Mouse (Mus musculus) embryonic stem cell, embryonic (primary cell): ENCODE results near the gene Ythdf1.

Source experiments
- CTCF ChIA-PET, 4 experiments: fragments of 300-600 bp in 2 of 4; fragments of 350-600 bp in 2 of 4; sonication (Branson Sonifier 250); formaldehyde crosslinking; loops; one replicate each; lab custom pipeline; 2022; ENCODE audit warnings: inconsistent platforms in 2 of 4; lab: Charles Lee
- POLR2A ChIA-PET, 4 experiments: fragments of 300-600 bp in 2 of 4; fragments of 350-600 bp in 2 of 4; sonication (Branson Sonifier 250); formaldehyde crosslinking; loops; one replicate each; lab custom pipeline; 2022; ENCODE audit warnings: antibody characterized with exemption in 4 of 4, inconsistent platforms in 1 of 4; lab: Charles Lee

The Ythdf1 gene

GRCm38 (mm10) chr2:180895321-180895720 is 25.4 kb downstream of the Ythdf1 start:
- CTCF ChIA-PET = interaction anchor here in 2 of 4 experiments (1.1 to 1.6 kb wide), 4 partner anchors 10 to 69 kb away, joined by 3 to 6 read pairs (median 4); partner anchors contain the start of gene Nkain4 (in 1 of the 2)

DNA sequence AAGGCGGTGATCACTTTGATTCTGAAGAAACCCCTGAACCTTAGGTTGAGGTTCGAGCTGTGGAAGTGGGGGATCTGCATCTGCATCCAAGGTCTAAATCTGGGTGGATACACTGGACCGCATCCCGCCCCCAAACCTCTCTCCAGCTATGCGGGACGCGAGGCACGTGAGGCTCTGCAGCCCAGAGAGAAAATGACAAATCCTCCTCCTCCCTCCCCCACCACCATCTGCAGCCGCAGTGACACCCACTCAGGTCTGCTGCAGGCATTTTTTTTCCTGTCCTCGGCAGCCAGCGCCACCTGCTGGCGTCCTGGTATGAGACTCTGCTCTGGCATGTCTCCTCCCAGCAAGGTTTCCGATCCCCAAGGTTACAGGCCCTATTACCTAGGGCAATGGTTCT is 26.0 kb downstream of the Ythdf1 start:
- POLR2A ChIA-PET = interaction anchor here in 3 of 4 experiments (1.1 to 3.8 kb wide), 5 partner anchors 10 to 142 kb away, joined by 3 to 18 read pairs (median 5); partner anchors contain the start of gene Ythdf1 (in 1 of the 3)
- CTCF ChIA-PET = interaction anchor here (0.6 to 1.8 kb wide), 14 partner anchors 8 to 940 kb away, joined by 3 to 7 read pairs (median 4); partner anchors contain the start of genes Birc7 (in 1 of the 4) and Nkain4 (in 1 of the 4)

More at GRCm38 (mm10) chr2:180895321-180895720, 25.4 kb downstream of the Ythdf1 start:
- POLR2A ChIA-PET = interaction anchor here in 3 of 4 experiments (0.5 to 4.0 kb wide), 5 partner anchors 10 to 193 kb away, joined by 3 to 25 read pairs (median 16); partner anchors contain the start of gene Ythdf1 (in 1 of the 3)

GRCm38 (mm10) chr2:180894029-180894623 is 26.6 kb downstream of the Ythdf1 start:
- POLR2A ChIA-PET = interaction anchor here in 3 of 4 experiments (0.9 to 3.8 kb wide), 10 partner anchors 10 to 183 kb away, joined by 3 to 18 read pairs (median 4); partner anchors contain the start of gene Ythdf1 (in 3 of the 3)
- CTCF ChIA-PET = interaction anchor here (0.5 to 1.8 kb wide), 17 partner anchors 9 to 939 kb away, joined by 3 to 7 read pairs (median 4); partner anchors contain the start of genes Birc7 (in 1 of the 4) and Nkain4 (in 1 of the 4)

DNA sequence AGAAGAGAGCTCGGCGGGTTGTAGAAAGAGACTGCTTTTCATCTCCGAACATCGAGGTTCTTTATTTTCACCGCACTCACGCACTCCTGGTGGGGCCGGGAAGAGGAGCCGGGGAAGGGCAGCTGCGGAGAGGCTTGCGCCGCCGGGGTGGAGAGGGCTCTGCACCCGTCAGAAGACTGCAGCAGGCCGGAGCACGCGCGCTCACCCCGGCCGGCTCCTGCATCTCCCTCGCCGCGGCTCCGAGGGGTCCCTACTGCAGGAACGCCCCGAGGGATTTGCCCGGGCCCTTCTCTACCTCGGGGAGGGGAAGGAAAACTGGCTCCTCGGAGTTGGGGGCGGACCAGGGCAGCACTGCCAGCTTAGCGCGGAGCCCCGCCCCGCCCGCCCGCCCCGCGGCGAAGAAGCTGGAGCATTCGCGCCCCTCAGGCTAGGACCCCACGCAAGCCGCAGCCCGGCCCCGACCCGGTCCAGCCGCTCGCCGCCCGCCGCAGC is 27.2 kb downstream of the Ythdf1 start:
- CTCF ChIA-PET = interaction anchor here in 3 of 4 experiments (0.5 to 1.8 kb wide), 12 partner anchors 9 to 436 kb away, joined by 3 to 7 read pairs (median 3); no protein-coding TSS in a partner anchor

DNA sequence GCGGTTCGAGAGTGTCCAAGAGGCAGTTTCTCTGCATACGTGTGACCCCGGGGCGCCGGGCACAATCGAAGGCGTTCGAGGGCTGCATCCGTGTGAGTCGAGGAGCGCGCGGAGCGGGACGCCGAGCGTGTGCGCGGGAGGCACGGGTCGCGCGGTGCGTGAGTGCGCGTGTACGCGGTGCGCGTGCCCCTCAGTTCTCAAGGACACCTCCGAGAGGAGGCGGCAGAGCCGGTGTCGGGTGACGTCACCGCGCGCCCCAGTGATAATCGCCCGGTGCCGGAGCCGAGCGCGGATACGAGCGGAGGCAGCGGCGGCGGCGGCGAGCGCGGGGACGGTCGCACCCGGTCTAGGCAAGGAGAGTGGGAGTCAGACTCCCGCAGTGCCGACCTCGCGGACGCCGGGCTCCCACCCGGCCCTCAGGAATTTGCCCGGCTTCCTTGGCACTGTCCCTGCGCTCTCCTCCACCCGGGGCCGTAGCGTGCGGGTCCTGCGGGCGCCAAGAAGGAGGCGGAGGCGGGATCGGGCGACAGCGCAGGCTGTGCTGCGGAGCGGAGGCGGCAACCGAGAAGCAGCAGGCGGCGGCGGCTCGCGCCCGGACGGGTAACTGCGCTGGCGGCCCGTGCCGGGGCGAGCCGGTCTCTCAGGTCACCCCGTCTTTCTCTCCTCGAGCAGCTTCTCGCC is 27.8 kb downstream of the Ythdf1 start:
- ChIA-PET CTCF (interaction anchor here in 3 of 4 experiments (0.7 to 1.8 kb wide), 5 partner anchors 10 to 311 kb away, joined by 3 to 15 read pairs (median 5); no protein-coding TSS in a partner anchor), POLR2A (interaction anchor here (0.6 to 4.3 kb wide), 11 partner anchors 9 to 182 kb away, joined by 3 to 39 read pairs (median 4); partner anchors contain the start of gene Ythdf1 (in 3 of the 4))

More for the DNA sequence above, 27.2 kb downstream of the Ythdf1 start:
- POLR2A ChIA-PET = interaction anchor here (0.6 to 3.8 kb wide), 12 partner anchors 10 to 182 kb away, joined by 3 to 18 read pairs (median 4); partner anchors contain the start of gene Ythdf1 (in 3 of the 4)

GRCm38 (mm10) chr2:180891835-180892323 is 28.9 kb downstream of the Ythdf1 start:
- CTCF ChIA-PET = interaction anchor here in 2 of 4 experiments (0.7 to 1.3 kb wide), 2 partner anchors 72 to 137 kb away, joined by 4 to 15 read pairs; no protein-coding TSS in a partner anchor

GRCm38 (mm10) chr2:180891075-180891834 is 29.5 kb downstream of the Ythdf1 start:
- ChIA-PET CTCF (interaction anchor here in 2 of 4 experiments (0.5 to 1.3 kb wide), 2 partner anchors 73 to 103 kb away, joined by 4 read pairs; no protein-coding TSS in a partner anchor), POLR2A (interaction anchor here in 3 of 4 experiments (0.7 to 4.3 kb wide), 9 partner anchors 10 to 366 kb away, joined by 3 to 39 read pairs (median 4); partner anchors contain the start of gene Ythdf1 (in 1 of the 3))

More at GRCm38 (mm10) chr2:180891835-180892323, 28.9 kb downstream of the Ythdf1 start:
- POLR2A ChIA-PET = interaction anchor here in 2 of 4 experiments (0.7 to 4.3 kb wide), 5 partner anchors 12 to 365 kb away, joined by 3 to 39 read pairs (median 4); no protein-coding TSS in a partner anchor

DNA sequence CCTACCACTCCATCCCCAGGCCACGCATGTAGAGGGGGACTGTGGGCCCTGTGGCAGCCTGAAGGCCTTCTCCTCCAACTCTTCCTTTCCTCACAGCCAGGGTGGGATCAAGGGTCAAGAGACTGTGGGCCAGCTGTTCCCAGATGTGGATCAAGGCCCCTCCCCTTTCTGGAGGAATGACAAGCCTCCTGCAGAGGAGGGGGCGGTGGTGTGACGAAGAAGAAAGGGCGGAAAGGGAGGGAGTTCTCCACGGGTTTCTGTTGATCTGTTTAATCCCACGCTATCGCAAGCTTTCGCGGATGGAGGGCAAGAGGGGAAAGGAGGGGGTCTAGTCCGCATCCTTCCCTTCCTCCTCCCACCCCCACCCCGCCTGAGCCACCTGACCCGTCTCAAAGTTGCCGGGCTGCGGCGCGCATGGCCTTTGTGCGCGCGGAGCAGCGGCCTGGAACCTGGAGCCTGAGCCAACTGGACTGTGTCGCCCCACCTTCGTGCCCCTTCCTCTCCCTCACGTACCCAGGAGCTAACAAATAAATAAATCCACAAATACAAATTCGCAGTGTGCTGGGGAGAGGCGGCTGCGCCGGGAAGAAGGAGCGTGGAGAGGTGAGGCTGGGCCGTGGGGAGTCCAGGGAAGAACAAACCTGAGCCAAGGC is 30.2 kb downstream of the Ythdf1 start:
- POLR2A ChIA-PET = interaction anchor here in 3 of 4 experiments (0.6 to 4.3 kb wide), 15 partner anchors 9 to 606 kb away, joined by 3 to 39 read pairs (median 3); partner anchors contain the start of genes Ythdf1 (in 3 of the 3), Arfgap1 (in 1 of the 3), Birc7 (in 1 of the 3) and Tpd52l2 (in 1 of the 3)
- CTCF ChIA-PET = interaction anchor here (0.5 to 1.3 kb wide), 8 partner anchors 15 to 644 kb away, joined by 3 to 6 read pairs (median 4); partner anchors contain the start of genes Dido1 (in 1 of the 4) and Gid8 (in 1 of the 4)

GRCm38 (mm10) chr2:180889921-180890280 is 30.8 kb downstream of the Ythdf1 start:
- POLR2A ChIA-PET = interaction anchor here in 3 of 4 experiments (0.6 to 4.3 kb wide), 20 partner anchors 14 to 607 kb away, joined by 3 to 39 read pairs (median 4); partner anchors contain the start of genes Ythdf1 (in 3 of the 3), Arfgap1 (in 1 of the 3), Birc7 (in 1 of the 3) and Tpd52l2 (in 1 of the 3)
- CTCF ChIA-PET = interaction anchor here (0.6 to 1.3 kb wide), 19 partner anchors 10 to 645 kb away, joined by 3 to 17 read pairs (median 4); partner anchors contain the start of genes Arfgap1 (in 1 of the 4), Bhlhe23 (in 1 of the 4), Dido1 (in 1 of the 4) and Gid8 (in 1 of the 4)

- CTCF ChIA-PET = interaction anchor here (0.6 to 1.3 kb wide), 19 partner anchors 10 to 645 kb away, joined by 3 to 17 read pairs (median 4); partner anchors contain the start of genes Arfgap1 (in 1 of the 4), Bhlhe23 (in 1 of the 4), Dido1 (in 1 of the 4) and Gid8 (in 1 of the 4)
These were observed 31.4 kb downstream of the Ythdf1 start for GRCm38 (mm10) chr2:180889271-180889920.

DNA sequence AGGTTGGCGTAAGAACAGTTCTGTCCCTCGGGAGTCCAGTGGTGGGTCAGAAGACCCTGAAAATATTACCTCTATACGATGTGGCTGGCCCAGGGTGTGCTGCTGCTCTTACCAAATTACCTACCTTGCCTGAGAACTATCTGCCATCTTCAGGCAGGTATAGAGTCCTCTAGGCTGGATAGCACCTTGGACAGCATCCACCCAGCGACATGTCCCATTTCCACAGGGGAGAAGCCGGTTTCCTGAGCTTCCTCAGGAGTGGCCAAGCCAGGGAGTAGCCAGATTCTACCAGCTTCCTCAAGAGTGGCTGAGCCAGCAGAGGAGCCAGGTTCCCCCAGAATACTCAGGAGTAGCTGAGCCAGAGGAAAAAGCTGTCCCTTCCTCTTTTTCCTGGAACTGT is 35.5 kb downstream of the Ythdf1 start:
- CTCF ChIA-PET = interaction anchor here (0.6 to 2.1 kb wide), 6 partner anchors 9 to 448 kb away, joined by 3 to 13 read pairs (median 4); no protein-coding TSS in a partner anchor
- POLR2A ChIA-PET = interaction anchor here in 1 of 4 experiments (0.8 to 1.2 kb wide), 2 partner anchors 12 to 315 kb away, joined by 3 to 6 read pairs; no protein-coding TSS in a partner anchor

More at GRCm38 (mm10) chr2:180889271-180889920, 31.4 kb downstream of the Ythdf1 start:
- POLR2A ChIA-PET = interaction anchor here in 3 of 4 experiments (0.6 to 4.3 kb wide), 20 partner anchors 15 to 607 kb away, joined by 3 to 39 read pairs (median 4); partner anchors contain the start of genes Ythdf1 (in 2 of the 3), Arfgap1 (in 1 of the 3), Birc7 (in 1 of the 3) and Tpd52l2 (in 1 of the 3)

GRCm38 (mm10) chr2:180881281-180881680 is 39.5 kb downstream of the Ythdf1 start:
- ChIA-PET CTCF (interaction anchor here in 2 of 4 experiments (0.6 to 0.7 kb wide), 2 partner anchors 11 to 20 kb away, joined by 3 read pairs; no protein-coding TSS in a partner anchor), POLR2A (interaction anchor here in 1 of 4 experiments (1.6 kb wide), 1 partner anchor 10 kb away, joined by 3 read pairs; no protein-coding TSS in a partner anchor)

GRCm38 (mm10) chr2:180879365-180880067 is 41.2 kb downstream of the Ythdf1 start:
- POLR2A ChIA-PET = no interaction called here
- CTCF ChIA-PET = interaction anchor here in 2 of 4 experiments (0.6 to 1.2 kb wide), 3 partner anchors 10 to 106 kb away, joined by 3 to 5 read pairs (median 3); no protein-coding TSS in a partner anchor

DNA sequence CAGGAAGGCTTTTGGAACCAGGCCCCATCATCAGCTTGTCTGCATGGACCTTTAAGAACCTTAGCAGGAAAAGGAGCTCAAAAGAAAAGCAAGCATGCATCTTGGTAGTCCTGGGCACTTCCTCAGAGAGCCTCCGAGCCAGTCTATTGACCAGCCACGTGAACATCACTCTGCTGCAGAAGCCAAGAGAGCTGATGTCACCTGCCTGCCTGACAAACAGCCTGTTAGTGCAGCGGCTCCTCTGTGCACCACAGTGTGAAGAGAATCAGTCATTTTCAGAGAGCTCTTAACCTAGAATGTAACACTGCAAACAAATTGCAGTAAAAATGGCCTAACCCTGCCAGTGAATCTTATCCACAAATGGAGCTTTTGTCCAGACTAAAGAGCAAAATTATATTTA is 50.7 kb downstream of the Ythdf1 start:
- ChIA-PET CTCF (interaction anchor here in 3 of 4 experiments (0.6 to 1.3 kb wide), 5 partner anchors 9 to 87 kb away, joined by 3 read pairs; no protein-coding TSS in a partner anchor), POLR2A (interaction anchor here in 2 of 4 experiments (0.5 to 0.6 kb wide), 2 partner anchors 23 to 299 kb away, joined by 5 to 6 read pairs; no protein-coding TSS in a partner anchor)
